Mouse (Mus musculus) cortical plate, adult 2 months (tissue): ENCODE results near the gene Lrrc23. TPM values are rescaled to one million over a fixed set of nuclear protein-coding genes. Genes with fewer than 3 reads are reported as not detected.

ENCODE experiments used
- H3K27ac ChIP-seq: fragments of 200-500 bp; 2 replicates; pipeline ENCODE4 v1.5.1; 2012; ENCODE audit warnings: low read length, control low read depth, inconsistent platforms; ENCODE audit not compliant: insufficient read depth
- H3K4me1 ChIP-seq: fragments of 200-500 bp; 2 replicates; pipeline ENCODE4 v1.6.1; 2011; ENCODE audit warnings: low read length; ENCODE audit not compliant: control insufficient read depth, insufficient read depth
- H3K4me3 ChIP-seq: fragments of 200-500 bp; 2 replicates; pipeline ENCODE4 v1.5.1; 2011; ENCODE audit warnings: mild to moderate bottlenecking, low read length, control low read depth; ENCODE audit not compliant: insufficient read depth
- CTCF ChIP-seq: fragments of 200-500 bp; IDR thresholded peaks from 2 replicates; pipeline ENCODE4 v1.5.1; 2011; ENCODE audit warnings: mild to moderate bottlenecking, control low read depth, low read length; ENCODE audit not compliant: insufficient read depth; ENCODE audit errors: extremely low read depth
- POLR2A ChIP-seq: fragments of 200-500 bp; IDR thresholded peaks from 2 replicates; pipeline ENCODE4 v1.6.1; 2011; ENCODE audit warnings: mild to moderate bottlenecking, low read length, control low read depth; ENCODE audit not compliant: insufficient read depth; ENCODE audit errors: extremely low read depth
- polyA plus RNA-seq: library from polyadenylated mRNA; depleted of rRNA; stranded (reverse); fragments of >200 nt; gene quantifications from 2 replicates; pipeline ENCODE4 v1.2.3, GENCODE M21; 2012

Lrrc23 gene
- polyA plus RNA-seq, 1 experiment = 5.0 TPM

DNA sequence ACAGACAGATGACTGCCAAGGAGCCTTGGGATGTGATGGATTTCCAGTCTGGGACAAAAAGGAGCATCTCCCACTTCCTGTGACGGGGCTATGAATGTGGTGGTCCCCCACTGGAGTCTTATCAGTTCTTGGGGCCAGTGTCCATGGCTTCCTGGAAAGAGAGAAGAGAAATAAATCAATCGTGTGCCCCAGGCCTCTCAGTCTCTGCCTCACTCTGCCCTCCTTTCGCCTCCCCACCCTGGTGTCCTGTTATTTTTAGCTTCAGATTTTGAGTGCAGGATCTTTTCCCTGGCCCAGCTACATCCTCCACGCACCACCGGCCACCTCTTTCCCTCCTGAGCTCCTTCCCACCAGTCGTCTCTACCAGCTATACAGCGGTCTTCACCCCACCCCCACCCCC lies 9.5 kb downstream of the Lrrc23 start:
- TF ChIP-seq CTCF (no peak), POLR2A (no peak)
- H3K4me3 ChIP-seq = peak overlapping the region; percentile 96
- peak overlapping the region; percentile 61 for H3K27ac ChIP-seq
- H3K4me1 ChIP-seq = no peaks in the 10 kb centered on the region

DNA sequence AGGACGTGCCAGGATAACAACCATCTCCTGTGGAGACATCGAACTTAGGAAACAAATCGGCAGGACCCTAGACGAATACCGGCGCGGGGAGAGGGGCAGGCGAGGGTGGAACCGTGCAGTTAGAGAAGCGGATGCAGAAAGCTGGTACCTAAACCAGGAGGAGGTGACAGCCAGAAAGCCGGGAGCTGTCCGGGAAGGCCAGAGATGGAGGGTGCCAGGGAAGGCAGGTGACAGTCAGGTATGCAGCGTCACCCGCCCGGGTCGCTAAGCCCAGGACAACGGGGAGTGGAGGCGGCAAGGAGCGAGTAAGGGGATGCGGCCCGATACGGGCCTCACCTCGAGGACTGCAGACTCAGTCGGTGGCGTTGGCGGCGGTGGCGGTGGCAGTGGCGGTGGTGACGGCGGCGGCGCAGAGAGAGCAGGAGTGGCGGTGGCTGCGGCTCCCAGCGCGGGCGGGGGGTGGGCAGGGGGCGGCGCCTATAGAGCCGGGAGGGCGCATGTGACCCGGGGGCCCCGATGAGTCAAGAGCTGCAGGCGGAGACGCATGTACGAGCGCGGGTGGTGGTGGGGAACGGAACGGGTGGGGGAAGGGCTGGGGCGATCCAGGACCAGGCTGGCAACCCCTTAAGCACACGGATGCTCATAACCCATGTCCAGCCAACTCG lies 10.3 kb downstream of the Lrrc23 start, which contains the start of gene Eno2:
Eno2 (minus strand) TSS at position 573 of the 665 bp plus-strand sequence.
- Histone ChIP-seq H3K27ac (peak within 1 kb of the TSS; percentile 73), H3K4me3 (peak within 1 kb of the TSS; percentile 96), H3K4me1 (no peaks in the 10 kb centered on the region)
- TF ChIP-seq POLR2A (peak; percentile 58; the same call in 1 of the 2 replicates), CTCF (no peak)

DNA sequence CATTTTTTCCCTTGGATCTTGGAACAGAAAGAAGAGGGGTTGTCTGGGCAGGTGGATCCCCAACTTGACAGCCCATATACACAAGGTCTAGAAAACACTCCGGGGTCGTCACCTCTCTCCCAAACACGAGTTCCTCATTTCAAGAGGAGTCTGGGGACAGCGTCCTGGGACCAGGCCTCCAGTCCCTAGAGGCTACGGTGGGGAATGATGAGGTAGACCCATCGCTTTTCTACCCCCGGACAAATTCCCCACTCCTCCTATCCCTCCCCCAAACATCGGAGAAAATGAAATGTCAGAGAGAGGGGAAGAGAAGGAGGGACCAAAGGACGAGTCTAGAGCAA lies 10.9 kb downstream of the Lrrc23 start:
- Histone ChIP-seq H3K27ac (peak overlapping the region; percentile 73), H3K4me3 (peak overlapping the region; percentile 96), H3K4me1 (no peaks in the 10 kb centered on the region)
- no peak for TF ChIP-seq CTCF
- TF ChIP-seq POLR2A = no peak

DNA sequence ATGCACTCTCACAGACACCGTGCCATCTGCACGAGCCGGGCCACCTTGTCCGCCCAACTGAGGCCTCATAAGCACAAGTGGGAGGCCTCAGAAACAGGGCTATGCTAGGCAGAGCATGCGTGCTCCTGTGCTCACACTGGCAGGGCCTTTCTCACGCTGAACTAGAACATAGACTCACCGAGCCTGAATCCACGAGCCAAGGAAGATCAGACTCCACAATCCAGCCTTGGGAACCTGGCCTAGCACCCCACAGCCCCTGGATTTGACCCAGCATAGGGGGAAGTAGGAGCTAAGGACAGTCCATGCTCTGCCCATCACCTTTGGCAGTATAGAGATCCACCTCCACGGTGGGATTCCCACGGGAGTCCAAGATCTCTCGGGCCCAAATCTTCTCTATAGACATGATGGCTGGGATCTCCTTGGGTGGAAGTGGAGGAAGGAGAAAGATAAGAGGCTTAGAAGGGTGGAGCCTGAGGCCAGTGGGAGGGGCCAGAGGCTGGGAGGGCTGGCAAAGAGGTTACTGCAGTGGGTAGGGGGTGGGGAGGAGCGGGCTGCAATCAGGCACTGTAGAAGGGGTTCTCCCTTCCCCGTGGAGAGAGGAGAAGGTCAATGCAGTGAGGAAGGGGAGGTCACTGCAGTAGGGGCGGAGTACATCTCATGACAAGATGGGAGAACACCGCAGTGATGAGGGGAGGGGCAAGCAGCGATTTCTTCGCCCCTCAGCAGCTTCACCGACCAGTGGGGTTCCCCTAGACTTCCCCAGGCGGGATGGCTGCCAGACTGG lies 11.4 kb downstream of the Lrrc23 start:
- peak overlapping the region; percentile 96 for H3K4me3 ChIP-seq
- peak overlapping the region; percentile 73 for H3K27ac ChIP-seq
- no peaks in the 10 kb centered on the region for H3K4me1 ChIP-seq
- TF ChIP-seq CTCF (no peak), POLR2A (peak; percentile 74; the same call in 1 of the 2 replicates)

DNA sequence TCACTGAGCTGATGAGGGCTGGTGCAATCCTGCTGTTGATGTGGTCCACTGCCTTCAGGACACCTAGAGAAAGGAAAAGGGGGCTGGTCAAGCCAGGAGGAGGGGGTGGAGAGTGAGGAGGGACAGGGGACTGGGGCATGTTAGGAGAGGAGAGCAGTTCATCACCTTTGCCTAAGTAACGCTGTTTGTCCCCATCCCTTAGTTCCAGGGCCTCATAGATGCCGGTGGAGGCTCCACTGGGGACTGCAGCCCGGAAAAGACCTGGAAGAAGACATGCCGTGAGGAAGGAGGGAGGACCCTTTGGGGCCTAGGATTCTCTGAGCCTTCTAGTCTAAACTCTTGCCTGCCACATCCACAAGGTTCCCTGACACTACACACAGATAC lies 12.0 kb downstream of the Lrrc23 start:
- Histone ChIP-seq H3K27ac (no peak overlapping the region), H3K4me3 (peak overlapping the region; percentile 96), H3K4me1 (no peaks in the 10 kb centered on the region)
- TF ChIP-seq POLR2A (no peak), CTCF (no peak)

DNA sequence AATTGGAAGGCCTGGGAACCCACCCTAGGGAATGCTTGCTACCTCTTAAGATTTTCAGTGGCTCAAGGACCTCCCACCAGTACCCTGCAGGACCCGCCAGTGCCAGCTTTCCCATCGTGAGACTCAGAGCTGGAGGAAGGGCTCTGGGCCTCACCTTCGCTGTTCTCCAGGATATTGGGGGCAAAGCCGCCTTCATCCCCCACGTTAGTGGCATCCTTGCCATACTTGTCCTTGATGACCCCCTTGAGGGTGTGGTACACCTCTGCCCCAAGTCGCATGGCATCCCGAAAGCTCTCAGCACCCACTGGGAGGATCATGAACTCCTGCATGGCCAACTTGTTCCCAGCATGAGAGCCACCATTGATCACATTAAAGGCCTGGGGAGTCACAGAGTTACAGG lies 13.6 kb downstream of the Lrrc23 start:
- Histone ChIP-seq H3K4me1 (no peaks in the 10 kb centered on the region), H3K27ac (no peak overlapping the region), H3K4me3 (no peak overlapping the region)
- no peak for TF ChIP-seq CTCF
- peak; percentile 15; the same call in 1 of the 2 replicates for TF ChIP-seq POLR2A

DNA sequence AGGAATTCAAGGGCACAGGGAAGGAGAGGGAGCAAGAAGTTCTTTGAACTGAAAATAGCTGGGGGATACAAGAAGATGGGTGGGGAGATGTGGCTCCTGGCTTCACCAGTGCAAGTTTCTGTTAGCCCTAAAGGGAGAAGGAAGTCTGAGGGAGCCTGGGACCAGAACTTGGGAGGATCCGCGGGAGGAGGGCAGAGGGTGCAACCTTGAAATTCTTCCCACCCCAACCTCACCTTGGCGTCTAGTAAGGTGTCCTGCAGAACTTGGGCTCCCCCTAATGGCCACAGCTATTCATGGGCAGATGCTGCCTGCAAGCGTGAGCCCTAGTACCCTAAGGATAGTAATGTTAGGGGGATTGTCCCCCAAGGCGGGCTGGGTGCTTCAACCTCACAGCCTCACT lies 20.3 kb downstream of the Lrrc23 start:
- peak; percentile 68; the same call in 1 of the 2 replicates for TF ChIP-seq POLR2A
- peak; percentile 90 for TF ChIP-seq CTCF
- Histone ChIP-seq H3K27ac (peak overlapping the region; percentile 20; the same call in 1 of the 2 replicates), H3K4me1 (peaks cover 4% of the 10 kb centered on the region), H3K4me3 (no peak overlapping the region)

DNA sequence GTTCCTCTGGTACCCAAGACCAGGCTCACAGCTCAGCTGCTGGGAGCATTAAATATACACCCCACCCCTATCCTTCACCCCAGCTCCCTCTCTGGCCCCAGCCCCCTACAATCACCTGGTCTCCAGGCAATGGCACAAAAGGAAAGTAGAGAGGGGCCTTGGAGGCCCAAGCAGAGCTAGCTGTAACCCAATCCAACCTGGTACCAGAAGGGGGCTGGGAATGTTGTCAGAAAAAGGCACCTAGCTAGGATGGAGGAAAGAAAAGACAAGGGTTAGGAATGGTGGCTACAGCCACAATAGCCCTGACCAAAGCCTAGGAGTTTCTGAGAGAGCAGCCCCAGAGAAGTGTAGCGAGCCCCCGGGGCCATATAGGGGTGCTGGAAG lies 20.7 kb downstream of the Lrrc23 start:
- no peak for TF ChIP-seq CTCF
- TF ChIP-seq POLR2A = no peak
- Histone ChIP-seq H3K4me3 (no peak overlapping the region), H3K27ac (peak overlapping the region; percentile 20), H3K4me1 (peaks cover 4% of the 10 kb centered on the region)

DNA sequence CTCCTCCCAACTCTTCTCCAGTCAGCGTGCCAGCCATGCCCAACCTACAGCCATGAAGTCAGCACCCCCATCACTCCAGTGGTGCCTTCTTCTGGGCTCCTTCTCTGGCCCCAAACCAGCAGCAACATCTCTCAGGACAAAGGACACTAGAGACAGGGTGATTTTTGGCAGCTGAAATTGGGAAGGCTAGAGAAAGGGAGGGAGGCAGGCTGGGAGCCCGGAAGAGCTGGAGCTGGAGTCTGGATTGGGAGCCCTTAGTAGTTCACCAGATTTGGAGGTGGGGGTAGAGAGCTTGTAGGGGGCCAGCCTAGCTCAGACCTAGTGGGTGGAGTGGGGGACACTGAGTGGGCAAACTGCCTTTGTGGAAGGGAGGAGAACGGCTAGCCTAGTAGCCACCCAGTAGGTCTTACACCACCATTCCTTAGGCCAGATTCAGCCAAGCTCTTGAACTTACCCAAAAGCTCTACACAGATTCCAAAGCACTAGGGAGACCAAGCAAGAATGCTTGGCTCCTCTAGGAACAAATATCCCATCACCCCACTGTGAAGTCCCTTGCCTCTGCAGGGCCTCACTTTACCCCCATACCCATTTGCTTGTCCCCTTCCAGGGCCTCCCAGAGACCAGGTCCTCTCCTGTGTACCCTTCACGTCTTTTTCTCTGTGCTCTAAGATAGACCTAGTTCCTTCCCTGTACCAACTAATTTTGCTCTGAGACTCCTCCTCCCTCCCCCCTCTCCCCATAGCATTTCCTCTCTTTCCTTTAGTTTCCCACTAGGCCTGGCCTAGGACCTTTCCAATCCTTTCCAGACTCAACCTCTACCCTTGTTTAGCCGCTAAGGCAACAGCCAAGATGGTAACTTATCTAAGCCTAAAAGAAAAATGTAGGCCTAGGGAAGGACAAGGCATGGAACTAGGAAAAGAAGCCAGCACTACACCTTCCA lies 21.3 kb downstream of the Lrrc23 start:
- TF ChIP-seq CTCF (no peak), POLR2A (peak; percentile 24; the same call in 1 of the 2 replicates)
- peaks cover 6% of the 10 kb centered on the region for H3K4me1 ChIP-seq
- peak overlapping the region; percentile 76 for H3K27ac ChIP-seq
- H3K4me3 ChIP-seq = peak overlapping the region; percentile 85; the same call in 1 of the 2 replicates

DNA sequence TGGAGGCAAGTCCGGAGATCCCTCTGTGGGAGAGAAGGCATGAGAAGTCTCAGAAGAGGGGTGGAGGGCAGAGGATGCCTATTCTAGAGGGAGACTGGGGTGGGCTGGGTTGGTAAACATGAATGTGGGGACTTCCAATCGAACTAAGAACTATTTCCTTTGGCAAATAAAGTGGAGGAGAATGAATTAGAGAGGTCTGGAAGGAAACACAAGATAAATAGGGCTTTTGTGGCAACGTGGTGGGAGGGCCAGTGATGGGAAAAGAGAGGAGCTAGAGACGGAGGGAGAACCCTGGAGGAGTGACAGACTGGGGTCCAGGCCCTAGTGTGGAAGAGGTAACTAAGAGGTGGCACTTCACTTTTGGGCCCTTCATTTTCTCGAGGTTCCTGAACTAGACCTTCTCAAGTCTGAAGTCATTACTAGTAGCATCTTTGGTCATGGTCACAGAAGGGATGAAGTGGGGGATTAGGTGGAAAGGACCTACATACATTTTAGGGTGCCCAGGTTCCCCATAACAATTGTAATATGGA lies 22.1 kb downstream of the Lrrc23 start:
- TF ChIP-seq CTCF (no peak), POLR2A (no peak)
- H3K27ac ChIP-seq = peak overlapping the region; percentile 76
- H3K4me1 ChIP-seq = peaks cover 6% of the 10 kb centered on the region
- H3K4me3 ChIP-seq = peak overlapping the region; percentile 85
